9 mouse cellular contexts compared by ENCODE assay signal in genomic region chr1:186189390-186189789, GRCm38 (mm10).
DNase-seq lines count a peak whose midpoint lies in the region; ATAC-seq and TF ChIP-seq lines count a peak whose summit lies in the region.
"Had no signal": no experiment of that assay in that cellular context is flagged by ENCODE, and none has a peak within 500 bp of the region (broad histone marks: within the 10 kb centered on the region; RNA-seq: fewer than 3 reads in every experiment).

No protein-coding gene starts in this region.

- DNase-seq in hindbrain, postnatal 0 days (ENCODE audit: low spot score), result peak; percentile 35
- DNase-seq in hindbrain, embryonic 14.5 days (ENCODE audit: low spot score), result no peak
- DNase-seq in gastrocnemius, adult 18-20 months (ENCODE audit: low spot score), result peak; percentile 62
- DNase-seq in kidney, adult 9 months, result peak; percentile 14
- DNase-seq in mesoderm, embryonic 11.5 days (ENCODE audit: low read depth, low spot score), result peak; percentile 31
- no peak for DNase-seq in layer of hippocampus, postnatal 14 days (ENCODE audit: low spot score in 2 of 2)
- DNase-seq in right cerebral cortex, postnatal 10 days (ENCODE audit: low spot score in 2 of 2), result no peak
- DNase-seq in forebrain, embryonic 11.5 days (ENCODE audit: low spot score), result no peak

- H3K4me2 ChIP-seq in hindbrain, postnatal 0 days (ENCODE audit: low read depth, low read length), result no peak overlapping the region
- no peak overlapping the region for H3K4me2 ChIP-seq in hindbrain, embryonic 14.5 days (replicated peaks)
- no peak overlapping the region for H3K4me2 ChIP-seq in forebrain, embryonic 11.5 days (ENCODE audit: low read depth, low read length, severe bottlenecking)

- H3K9me3 ChIP-seq in hindbrain, postnatal 0 days (ENCODE audit: low read length), result no peaks in the 10 kb centered on the region
- no peaks in the 10 kb centered on the region for H3K9me3 ChIP-seq in hindbrain, embryonic 14.5 days (ENCODE audit: control insufficient read depth, low read length)
- H3K9me3 ChIP-seq in forebrain, embryonic 11.5 days (ENCODE audit: control insufficient read depth, low read length), result no peaks in the 10 kb centered on the region

- no peak overlapping the region for H3K9ac ChIP-seq in hindbrain, postnatal 0 days (replicated peaks; ENCODE audit: low read length)
- no peak overlapping the region for H3K9ac ChIP-seq in hindbrain, embryonic 14.5 days
- H3K9ac ChIP-seq in forebrain, embryonic 11.5 days (ENCODE audit: low read length), result no peak overlapping the region

- TF ChIP-seq CTCF in hindbrain, postnatal 0 days (IDR thresholded peaks at IDR 0.05; ENCODE audit: low read depth), result peak; percentile 35; the same call in 1 of the 2 replicates

- no peak overlapping the region for H3K4me3 ChIP-seq in hindbrain, postnatal 0 days (ENCODE audit: low read length)
- H3K4me3 ChIP-seq in hindbrain, embryonic 14.5 days (replicated peaks; ENCODE audit: low read length), result no peak overlapping the region
- H3K4me3 ChIP-seq in forebrain, embryonic 11.5 days (ENCODE audit: low read depth, low read length), result no peak overlapping the region
- H3K4me3 ChIP-seq: megakaryocyte, embryonic 14.5 days had no signal

- WGBS in hindbrain, postnatal 0 days, result 71% methylated on average over 11 of the region's 11 CpGs
- WGBS in hindbrain, embryonic 14.5 days, result 82% methylated on average over 11 of the region's 11 CpGs
- WGBS in forebrain, embryonic 11.5 days, result 88% methylated on average over 11 of the region's 11 CpGs

- H3K36me3 ChIP-seq in hindbrain, postnatal 0 days (ENCODE audit: insufficient read depth, low read length), result no peaks in the 10 kb centered on the region
- no peaks in the 10 kb centered on the region for H3K36me3 ChIP-seq in hindbrain, embryonic 14.5 days (replicated peaks; ENCODE audit: control insufficient read depth, insufficient read depth)
- H3K36me3 ChIP-seq in forebrain, embryonic 11.5 days (ENCODE audit: control insufficient read depth, insufficient read depth, low read length), result no peaks in the 10 kb centered on the region

- no peak overlapping the region for H3K27ac ChIP-seq in hindbrain, postnatal 0 days
- H3K27ac ChIP-seq in hindbrain, embryonic 14.5 days, result no peak overlapping the region
- no peak overlapping the region for H3K27ac ChIP-seq in forebrain, embryonic 11.5 days (ENCODE audit: low read depth, low read length)

- no peaks in the 10 kb centered on the region for H3K27me3 ChIP-seq in hindbrain, postnatal 0 days (ENCODE audit: insufficient read depth, low read length)
- no peaks in the 10 kb centered on the region for H3K27me3 ChIP-seq in hindbrain, embryonic 14.5 days (ENCODE audit: control insufficient read depth, insufficient read depth, low read length)
- no peaks in the 10 kb centered on the region for H3K27me3 ChIP-seq in forebrain, embryonic 11.5 days (ENCODE audit: control insufficient read depth, insufficient read depth, low read length)
- H3K27me3 ChIP-seq: megakaryocyte, embryonic 14.5 days had no signal

- ATAC-seq in hindbrain, postnatal 0 days, result no peak
- no peak for ATAC-seq in hindbrain, embryonic 14.5 days (ENCODE audit: low FRiP score)
- ATAC-seq in forebrain, embryonic 11.5 days (replicated peaks; ENCODE audit: low FRiP score), result no peak

- H3K4me1 ChIP-seq in hindbrain, postnatal 0 days (ENCODE audit: insufficient read depth, low read length), result no peaks in the 10 kb centered on the region
- 0 out of 2 replicates have a peak, but pooled peaks cover 3% of the 10 kb centered on the region for H3K4me1 ChIP-seq in hindbrain, embryonic 14.5 days (replicated peaks; ENCODE audit: control insufficient read depth, insufficient read depth, low read length)
- no peaks in the 10 kb centered on the region for H3K4me1 ChIP-seq in forebrain, embryonic 11.5 days (replicated peaks; ENCODE audit: control insufficient read depth, insufficient read depth, low read length)
- H3K4me1 ChIP-seq: megakaryocyte, embryonic 14.5 days had no signal

Comparison
In these comparisons a context has a peak if more than half of its experiments do, and no peak if none do; other contexts are left out.
1. DNase-seq: peak in hindbrain, postnatal 0 days (single experiment), gastrocnemius, adult 18-20 months (single experiment), kidney, adult 9 months (single experiment) and mesoderm, embryonic 11.5 days (single experiment); none in hindbrain, embryonic 14.5 days (single experiment), layer of hippocampus, postnatal 14 days (0 of 2), right cerebral cortex, postnatal 10 days (0 of 2) and forebrain, embryonic 11.5 days (single experiment).